Mouse (Mus musculus): ENCODE data around the gene Timm10.

Timm10 gene

DNA sequence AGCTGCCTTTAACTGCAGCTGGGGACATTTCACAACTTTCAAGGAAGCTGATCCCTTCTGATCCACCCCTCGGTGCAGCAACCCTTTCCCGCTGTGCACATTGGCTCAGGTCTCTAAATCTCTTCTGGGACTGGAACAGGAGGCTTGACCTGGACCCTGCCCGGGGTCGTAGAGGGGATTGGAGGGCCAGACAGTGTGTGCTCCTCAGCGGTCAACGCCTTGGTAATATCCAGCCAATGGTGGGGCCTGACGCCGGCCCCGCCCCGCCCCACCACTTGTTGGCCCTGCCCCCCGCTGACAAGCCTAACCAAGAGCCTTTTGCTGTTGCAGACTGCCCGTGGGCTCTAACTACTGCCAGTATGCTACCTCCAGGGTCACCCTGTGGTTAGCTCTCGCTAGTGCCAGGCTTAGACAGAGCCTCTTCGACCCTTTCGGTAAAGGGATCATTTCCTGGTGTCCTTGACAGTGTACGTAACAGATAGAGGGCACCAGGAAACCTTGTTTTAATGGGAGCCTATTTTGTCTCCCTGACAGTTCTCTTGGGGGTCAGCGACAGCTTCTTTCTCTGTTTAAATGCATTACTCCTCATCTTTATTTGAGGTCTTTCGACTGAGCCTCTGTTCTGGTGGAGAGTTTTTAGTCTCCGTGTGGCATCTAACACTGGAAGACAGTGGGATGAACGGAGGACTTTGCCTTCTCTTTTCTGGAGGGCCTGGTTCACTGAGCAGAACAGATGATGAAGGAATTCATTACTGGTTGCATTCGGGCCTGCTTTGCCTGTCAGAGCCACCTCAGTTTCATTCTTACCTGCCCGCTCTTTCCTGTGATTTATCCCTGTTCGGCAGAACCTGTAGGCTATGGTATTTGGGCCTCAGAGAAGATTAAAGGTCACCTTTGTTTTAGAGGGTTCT is 24.6 kb downstream of the Timm10 start:
- no peak for ATAC-seq (ENCODE audit: insufficient number of reproducible peaks, low FRiP score, low TSS enrichment)

DNA sequence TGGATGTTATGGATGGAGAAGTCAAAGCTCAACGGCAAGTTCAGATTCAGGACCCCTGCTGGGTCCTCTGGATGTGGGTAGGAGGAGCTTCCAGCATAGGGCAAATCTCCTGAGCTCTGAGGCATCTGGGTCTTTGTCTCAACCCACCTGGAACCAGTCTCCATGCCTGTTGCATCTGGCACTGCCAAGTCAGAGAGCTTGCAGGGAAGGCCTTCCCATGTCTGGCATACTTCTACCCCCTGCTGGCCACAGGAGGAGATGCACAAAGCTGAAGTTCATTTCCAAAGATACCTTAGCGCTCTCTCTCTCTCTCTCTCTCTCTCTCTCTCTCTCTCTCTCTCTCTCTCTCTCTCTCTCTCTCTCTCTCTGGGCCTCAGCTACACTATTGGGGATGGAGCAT is 28.9 kb downstream of the Timm10 start:
- ATAC-seq (ENCODE audit: insufficient number of reproducible peaks, low FRiP score, low TSS enrichment): no peak

DNA sequence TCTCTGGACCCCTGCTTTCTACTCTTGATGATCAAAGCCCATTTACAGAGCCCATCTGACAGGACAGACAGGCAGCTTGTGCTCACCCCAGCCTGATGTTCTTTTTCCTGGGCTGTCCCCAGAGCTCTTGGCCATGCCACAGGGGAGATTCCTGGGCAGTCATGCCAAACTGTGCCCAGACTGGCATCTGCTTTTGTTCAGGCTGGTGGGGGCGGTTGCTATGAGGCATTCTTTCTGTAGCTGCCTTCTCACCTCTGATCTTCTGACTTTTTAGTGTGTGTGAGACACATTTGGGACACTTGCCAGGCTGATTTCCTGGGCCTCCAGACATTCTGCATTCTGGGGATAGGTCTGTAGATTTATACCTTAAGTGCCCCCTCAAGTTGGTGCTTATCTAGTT is 31.8 kb downstream of the Timm10 start:
- ATAC-seq (ENCODE audit: insufficient number of reproducible peaks, low FRiP score, low TSS enrichment): no peak

DNA sequence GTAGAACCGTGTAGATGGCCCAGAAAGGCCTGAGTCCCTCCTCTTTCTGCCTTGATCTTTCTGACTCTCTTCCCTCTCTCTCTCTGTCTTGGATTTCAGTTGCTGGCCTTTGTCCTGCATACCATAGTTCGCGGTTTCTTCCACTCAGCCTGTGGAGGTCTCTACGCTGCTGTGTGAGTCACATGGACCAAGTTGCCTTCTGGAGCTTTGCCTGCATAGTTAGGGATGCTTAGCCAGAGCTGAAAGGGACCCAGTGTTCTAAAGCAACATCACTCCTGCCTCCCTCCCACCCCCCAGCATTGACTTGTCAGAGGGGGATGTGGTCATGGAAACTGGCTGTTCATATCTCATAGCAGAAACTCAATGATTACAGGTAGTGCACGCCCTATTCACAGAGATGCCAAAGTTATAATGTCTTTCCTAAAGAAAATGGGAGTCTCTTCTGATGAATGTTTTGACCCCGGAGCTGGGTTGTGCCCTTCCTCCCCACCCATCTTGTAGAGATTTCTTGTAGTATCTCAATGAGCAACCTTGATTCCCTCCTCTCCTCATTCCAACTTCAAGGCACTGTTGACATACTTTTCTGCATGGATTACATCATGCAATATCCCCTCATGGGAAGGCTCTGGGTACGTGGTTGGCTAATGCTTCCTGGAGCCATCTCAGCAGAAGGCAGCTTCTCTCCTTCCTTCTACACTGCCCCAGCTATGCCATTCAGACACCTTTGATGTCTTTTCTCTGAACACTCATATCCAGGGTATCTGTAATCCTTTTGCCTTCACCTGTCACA is 33.4 kb downstream of the Timm10 start:
- ATAC-seq (ENCODE audit: insufficient number of reproducible peaks, low FRiP score, low TSS enrichment): no peak

DNA sequence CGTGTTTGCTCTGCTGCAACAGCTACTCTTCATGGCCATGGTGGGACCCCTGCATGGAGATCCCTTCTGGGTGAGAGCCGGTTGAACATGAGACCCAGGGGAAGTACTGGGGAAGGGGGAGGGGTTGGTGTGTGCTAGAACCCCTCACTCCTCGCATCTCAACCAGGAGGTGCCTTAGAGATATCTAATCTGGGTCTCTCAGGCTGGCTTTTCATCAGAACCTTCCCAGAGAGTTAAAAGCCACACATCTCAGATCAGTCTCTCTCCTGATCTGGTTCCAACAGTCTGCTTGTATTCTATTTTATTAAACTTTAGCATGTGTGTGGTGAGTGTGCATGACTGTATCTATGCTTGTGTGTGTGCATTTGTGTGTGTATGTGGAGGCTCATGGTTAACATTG is 34.6 kb downstream of the Timm10 start:
- ATAC-seq (ENCODE audit: insufficient number of reproducible peaks, low FRiP score, low TSS enrichment): no peak

DNA sequence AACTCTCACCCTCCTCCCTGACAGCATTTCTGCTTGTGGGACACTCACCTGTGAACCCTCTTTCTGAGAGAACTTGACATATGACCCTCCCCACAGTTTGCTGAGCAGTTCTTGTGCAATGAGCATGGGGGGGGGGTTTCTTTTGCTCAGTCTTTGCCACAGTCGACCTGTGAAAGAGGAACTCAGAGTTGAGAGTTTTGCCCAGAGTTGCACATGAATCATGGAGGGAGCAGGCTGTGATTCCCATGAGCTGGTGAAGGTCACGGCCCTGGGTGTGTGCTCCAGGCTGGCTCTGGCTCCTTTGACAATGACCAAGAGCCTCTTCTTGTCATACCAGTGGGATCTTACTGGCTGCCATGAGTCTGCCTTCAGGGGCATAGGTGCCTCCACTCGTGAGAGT is 35.4 kb downstream of the Timm10 start:
- no peak for ATAC-seq (ENCODE audit: insufficient number of reproducible peaks, low FRiP score, low TSS enrichment)

DNA sequence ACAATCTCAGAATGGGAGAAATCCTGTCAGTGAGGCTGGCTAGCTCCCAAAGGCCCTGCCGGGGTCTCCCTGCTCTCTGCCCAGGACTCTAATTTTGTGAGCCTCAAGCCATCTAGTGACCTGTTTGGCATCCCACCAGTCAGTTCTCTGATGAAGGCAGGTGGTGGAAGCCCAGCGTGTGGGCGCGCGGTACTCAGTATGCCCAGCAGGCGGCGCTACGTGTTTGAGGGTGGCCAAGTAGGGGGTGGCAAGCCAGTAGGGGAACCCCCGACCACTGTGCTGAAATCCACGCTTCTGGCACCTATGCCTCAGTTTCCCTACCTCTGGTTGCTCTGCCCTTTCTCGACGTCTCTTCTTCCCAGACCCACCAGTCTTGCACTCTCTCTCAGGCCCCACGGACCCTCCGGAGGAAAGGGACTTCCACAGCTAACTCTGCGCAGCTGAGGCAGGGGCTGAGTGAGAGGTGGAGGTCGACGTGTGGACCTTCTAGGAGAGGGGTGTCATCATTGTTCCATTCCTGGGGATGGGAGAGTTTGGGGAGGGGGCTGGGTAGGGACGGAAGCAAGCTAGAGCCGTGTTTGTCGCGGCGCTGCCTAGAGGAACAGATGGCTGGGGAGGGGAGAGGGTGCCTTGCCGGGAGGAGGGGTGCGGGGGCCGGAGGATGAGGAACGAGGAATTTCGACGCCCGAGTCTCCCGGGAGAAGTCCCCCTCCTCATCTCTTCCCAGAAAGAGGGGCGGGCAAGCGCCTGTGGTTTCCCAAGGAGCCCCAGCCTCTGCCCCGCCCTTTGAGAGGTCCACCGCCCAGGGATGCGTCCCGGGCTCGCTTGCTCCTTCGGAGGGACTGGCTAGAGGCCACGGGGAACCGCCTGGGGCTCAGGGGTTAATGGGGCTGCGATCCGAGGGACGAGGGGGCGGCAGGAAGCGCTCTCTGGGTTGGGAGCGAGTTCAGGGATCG is 39.1 kb downstream of the Timm10 start:
- ATAC-seq (ENCODE audit: insufficient number of reproducible peaks, low FRiP score, low TSS enrichment): no peak

DNA sequence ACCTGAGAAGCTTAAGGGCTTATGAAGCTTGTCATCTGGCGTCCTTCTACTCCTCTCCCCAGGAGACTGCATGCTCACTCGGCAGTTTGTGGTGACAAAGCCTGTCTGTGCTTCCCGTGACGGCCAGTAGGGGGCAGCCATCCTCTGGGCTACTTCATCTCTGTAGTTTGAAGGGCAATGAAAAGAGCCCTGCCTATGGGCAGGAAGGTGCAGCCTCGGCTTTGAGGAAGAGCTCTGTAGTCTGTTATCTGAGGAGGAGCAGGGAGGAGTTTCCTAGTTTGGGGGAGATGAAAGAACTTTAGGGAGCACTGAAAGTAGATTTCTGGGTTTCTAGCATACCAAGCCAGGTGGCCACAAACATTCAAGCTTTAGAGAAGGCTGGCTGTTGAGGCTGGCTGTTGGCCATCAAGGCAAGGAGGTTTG is 41.7 kb downstream of the Timm10 start:
- ATAC-seq (ENCODE audit: insufficient number of reproducible peaks, low FRiP score, low TSS enrichment): no peak

DNA sequence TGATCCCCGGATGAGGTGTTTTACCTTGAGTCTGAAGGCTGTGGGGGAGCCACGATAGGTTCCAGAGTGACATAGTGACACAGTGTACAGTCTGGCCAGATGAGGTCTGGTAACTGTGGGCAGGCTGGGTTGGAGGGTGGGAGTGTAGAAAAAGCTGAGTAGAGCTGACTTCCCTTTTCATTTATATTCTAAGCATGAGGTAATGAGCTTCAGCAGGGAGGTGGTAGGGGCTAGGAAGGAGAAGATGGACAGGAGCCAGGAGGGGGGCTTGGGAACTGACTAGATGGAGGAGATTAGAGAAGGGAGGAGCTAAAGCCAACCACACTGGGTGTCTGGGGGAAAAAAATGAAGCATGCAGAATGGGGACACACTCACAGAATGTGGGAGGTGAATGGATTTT is 42.2 kb downstream of the Timm10 start:
- no peak for ATAC-seq (ENCODE audit: insufficient number of reproducible peaks, low FRiP score, low TSS enrichment)

DNA sequence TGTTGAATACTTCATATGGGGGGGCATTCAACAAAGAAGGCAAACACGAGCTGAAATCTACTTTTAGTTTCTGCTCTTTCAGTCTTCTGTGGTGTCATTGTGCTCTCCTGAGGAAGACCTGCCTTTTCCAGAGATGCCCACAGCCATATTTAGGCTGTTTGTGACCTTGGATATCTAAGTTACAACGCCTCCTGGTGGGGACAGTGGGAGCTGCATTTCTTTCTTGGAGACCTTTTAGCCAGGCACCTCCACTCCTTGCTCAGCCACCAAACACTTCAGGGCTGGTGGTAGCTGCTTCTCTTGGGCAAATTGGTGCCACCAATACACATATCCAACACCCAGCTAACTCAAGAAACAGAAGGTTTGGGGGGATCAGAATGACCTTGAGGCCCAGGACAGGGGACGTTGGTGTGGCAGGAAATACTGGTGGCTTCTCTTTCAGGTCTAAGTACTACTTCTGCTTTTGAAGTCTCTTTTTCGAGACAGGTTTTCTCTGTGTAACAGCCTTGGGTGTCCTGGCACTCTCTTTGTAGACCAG is 43.9 kb downstream of the Timm10 start:
- no peak for ATAC-seq (ENCODE audit: insufficient number of reproducible peaks, low FRiP score, low TSS enrichment)

DNA sequence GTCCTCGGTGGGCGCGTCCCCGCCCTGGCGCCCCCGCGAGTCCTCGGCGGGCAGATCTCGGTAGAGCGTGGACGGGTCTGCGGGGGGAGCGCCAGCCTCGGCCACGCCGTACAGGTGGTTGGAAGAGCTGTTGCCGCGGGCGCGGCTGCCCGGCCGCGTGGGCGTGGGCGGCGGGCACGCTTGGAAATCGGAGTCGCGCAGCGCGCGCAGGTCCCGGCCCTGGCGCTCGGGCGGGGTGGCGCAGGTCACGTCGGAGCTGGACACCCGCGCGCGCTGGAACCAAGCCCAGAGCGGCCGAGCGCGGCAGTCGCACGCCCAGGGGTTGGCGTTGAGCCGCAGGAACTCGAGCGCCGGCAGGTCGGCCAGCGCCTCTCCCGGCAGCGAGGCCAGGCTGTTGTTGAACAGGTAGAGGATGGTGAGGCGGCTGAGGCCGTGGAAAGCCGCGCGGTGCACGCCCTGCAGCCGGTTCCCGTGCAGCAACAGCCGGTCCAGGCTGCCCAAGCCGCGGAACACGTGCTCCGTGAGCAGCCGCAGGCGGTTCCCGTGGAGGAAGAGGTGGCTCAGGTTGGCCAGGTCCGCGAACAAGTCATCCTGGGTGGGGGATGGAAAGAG is 45.4 kb downstream of the Timm10 start:
- ATAC-seq (ENCODE audit: insufficient number of reproducible peaks, low FRiP score, low TSS enrichment): no peak

DNA sequence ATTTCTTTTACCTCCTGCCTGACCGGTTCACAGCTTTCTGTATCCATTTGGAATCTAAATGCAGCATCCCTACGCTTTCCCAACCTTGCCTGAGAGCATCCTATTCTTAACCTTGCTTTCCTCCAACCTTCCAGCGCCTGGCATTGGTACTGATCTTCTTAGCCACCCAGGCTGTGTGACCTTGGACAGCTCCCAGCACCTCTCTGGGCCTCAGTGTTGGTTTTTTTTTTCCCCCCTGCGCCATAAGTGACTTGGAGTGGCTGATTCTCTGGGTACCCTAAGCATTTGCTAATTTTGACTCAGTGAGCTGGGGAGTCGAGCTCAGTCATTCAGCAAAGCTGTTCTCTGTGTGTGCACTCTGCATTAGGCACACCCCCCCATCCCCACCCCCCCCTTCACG is 49.0 kb downstream of the Timm10 start:
- no peak for ATAC-seq (ENCODE audit: insufficient number of reproducible peaks, low FRiP score, low TSS enrichment)
